Mouse (Mus musculus) ZHBTc4 (cell line): ENCODE results near the gene Shank3.

Experiments
- DNase-seq: peaks from one replicate; pipeline ENCODE4 v3.0.0-alpha.2; 2011; ENCODE audit warnings: low read depth, low spot score

Shank3 gene

GRCm38 (mm10) chr15:89498961-89499688 is at the start of gene Shank3:
Gene Shank3 (plus strand): TSS chr15:89499623.
- DNase-seq = no peak

GRCm38 (mm10) chr15:89452906-89453864 is 46.2 kb upstream of the Shank3 start:
- DNase-seq = peak; percentile 89

- peak; percentile 87 for DNase-seq
Measured at GRCm38 (mm10) chr15:89453865-89454478, 45.5 kb upstream of the Shank3 start, which contains the start of gene Mapk8ip2. Gene Mapk8ip2 (plus strand): TSS chr15:89453913.

- peak; percentile 30 for DNase-seq
Measured at GRCm38 (mm10) chr15:89454857-89455256, 44.6 kb upstream of the Shank3 start.

- DNase-seq = no peak
Measured at GRCm38 (mm10) chr15:89455642-89456041, 43.8 kb upstream of the Shank3 start.

GRCm38 (mm10) chr15:89458942-89459341 is 40.5 kb upstream of the Shank3 start:
- no peak for DNase-seq

- DNase-seq = no peak
Measured at GRCm38 (mm10) chr15:89459821-89460220, 39.6 kb upstream of the Shank3 start.

- DNase-seq = peak; percentile 74
Measured at GRCm38 (mm10) chr15:89460298-89460697, 39.1 kb upstream of the Shank3 start.

- no peak for DNase-seq
Measured at GRCm38 (mm10) chr15:89461321-89461720, 38.1 kb upstream of the Shank3 start.

- DNase-seq = no peak
Measured at GRCm38 (mm10) chr15:89462176-89462575, 37.2 kb upstream of the Shank3 start.

GRCm38 (mm10) chr15:89463334-89464235 is 35.8 kb upstream of the Shank3 start:
- DNase-seq = peak; percentile 58

- peak; percentile 66 for DNase-seq
Measured at GRCm38 (mm10) chr15:89465052-89465451, 34.4 kb upstream of the Shank3 start.

- DNase-seq = peak; percentile 68
Measured at GRCm38 (mm10) chr15:89468577-89468976, 30.8 kb upstream of the Shank3 start.

- DNase-seq = no peak
Measured at GRCm38 (mm10) chr15:89471476-89471875, 27.9 kb upstream of the Shank3 start.

- DNase-seq = no peak
Measured at GRCm38 (mm10) chr15:89473370-89473769, 26.1 kb upstream of the Shank3 start.

GRCm38 (mm10) chr15:89473921-89474320 is 25.5 kb upstream of the Shank3 start:
- no peak for DNase-seq

- DNase-seq = no peak
Measured at GRCm38 (mm10) chr15:89474596-89475292, 24.7 kb upstream of the Shank3 start.

GRCm38 (mm10) chr15:89475293-89475600 is 24.2 kb upstream of the Shank3 start:
- no peak for DNase-seq

- DNase-seq = peak; percentile 97
Measured at GRCm38 (mm10) chr15:89475611-89476474, 23.6 kb upstream of the Shank3 start.

- DNase-seq = no peak
Measured at GRCm38 (mm10) chr15:89476475-89476815, 23.0 kb upstream of the Shank3 start.
